Mouse (Mus musculus) E14TG2a.4 (cell line): Measurements from ENCODE around the gene Cpt1c.

Experiments
- CTCF ChIP-seq: conservative IDR thresholded peaks from 2 replicates; pipeline ENCODE4 v1.5.1; 2014; ENCODE audit warnings: low read length
- NANOG ChIP-seq: IDR thresholded peaks from 2 replicates; pipeline ENCODE4 v1.6.1; 2014; ENCODE audit warnings: borderline replicate concordance, low read length, mixed read lengths
- POU5F1 ChIP-seq: IDR thresholded peaks from 2 replicates; pipeline ENCODE4 v1.6.1; 2014; ENCODE audit warnings: low read length, borderline replicate concordance

GRCm38 (mm10) chr7:44929204-44930151 is 45.2 kb downstream of the Cpt1c start, which contains the start of gene Ap2a1:
- TF ChIP-seq CTCF, result no peak
- TF ChIP-seq POU5F1, result no peak
- no peak for TF ChIP-seq NANOG
